Mouse (Mus musculus) heart, postnatal 0 days (tissue): ENCODE data around the gene Lamb3.

ENCODE experiments used
- CTCF ChIP-seq: IDR thresholded peaks from 2 replicates; pipeline ENCODE4 v1.5.1; 2016; ENCODE audit warnings: antibody characterized with exemption, control low read depth, low read depth
- EP300 ChIP-seq: IDR thresholded peaks from 2 replicates; pipeline ENCODE4 v1.6.1; 2016; ENCODE audit warnings: antibody characterized with exemption, low read depth

- TF ChIP-seq CTCF = no peak
- no peak for TF ChIP-seq EP300
Measured at GRCm38 (mm10) chr1:193188257-193188656, 19.2 kb upstream of the Lamb3 start.
